Mouse (Mus musculus) heart, adult 2 months (tissue): ENCODE data around the gene Szrd1. TPM values are rescaled to one million over a fixed set of nuclear protein-coding genes. Genes with fewer than 3 reads are reported as not detected.
"Not testable (repeated sequence)": the region's sequence is repeated elsewhere in the genome, so short reads cannot be mapped to it uniquely, and the experiment has no call there.

Experiments
- DNase-seq, 2 experiments: peaks; one replicate each; pipeline ENCODE4 v3.0.0; 2021
- H3K27ac ChIP-seq: fragments of 200-600 bp; 2 replicates; pipeline ENCODE4 v1.8.1; 2022
- H3K27me3 ChIP-seq: fragments of 200-500 bp; 2 replicates; pipeline ENCODE4 v1.6.1; 2012; ENCODE audit warnings: mild to moderate bottlenecking, low read length, inconsistent platforms, mixed read lengths; ENCODE audit not compliant: control insufficient read depth, insufficient read depth
- H3K36me3 ChIP-seq: fragments of 200-500 bp; 2 replicates; pipeline ENCODE4 v1.6.1; 2012; ENCODE audit warnings: low read length, inconsistent platforms; ENCODE audit not compliant: control insufficient read depth, insufficient read depth
- H3K4me1 ChIP-seq: fragments of 200-500 bp; 2 replicates; pipeline ENCODE4 v1.6.1; 2011; ENCODE audit warnings: low read length; ENCODE audit not compliant: control insufficient read depth, insufficient read depth
- H3K4me3 ChIP-seq: fragments of 200-600 bp; 2 replicates; pipeline ENCODE4 v1.8.1; 2022
- H3K79me2 ChIP-seq: fragments of 200-500 bp; replicated peaks from 2 replicates; pipeline ENCODE4 v1.6.1; 2012; ENCODE audit warnings: mild to moderate bottlenecking, inconsistent platforms, low read length, moderate library complexity, mixed read lengths; ENCODE audit not compliant: control insufficient read depth, insufficient read depth
- H3K9ac ChIP-seq: fragments of 200-500 bp; 2 replicates; pipeline ENCODE4 v1.6.1; 2012; ENCODE audit warnings: low read depth, mild to moderate bottlenecking, control low read depth, inconsistent platforms, low read length, mixed read lengths
- CTCF ChIP-seq: fragments of 200-600 bp; IDR thresholded peaks from 2 replicates; pipeline ENCODE4 v1.8.1; 2022; ENCODE audit warnings: antibody characterized with exemption, mild to moderate bottlenecking, moderate library complexity
- EP300 ChIP-seq: fragments of 200-500 bp; IDR thresholded peaks from 2 replicates; pipeline ENCODE4 v1.6.1; 2011; ENCODE audit warnings: low read depth, low read length, control low read depth; ENCODE audit not compliant: insufficient read depth
- POLR2A ChIP-seq: fragments of 200-500 bp; IDR thresholded peaks from 2 replicates; pipeline ENCODE4 v1.6.1; 2011; ENCODE audit warnings: mild to moderate bottlenecking, low read depth, low read length, control low read depth; ENCODE audit not compliant: insufficient read depth
- WGBS: fragments of 180-500 bp; shearing (Covaris S2); methylation state at CpG from one replicate; pipeline ENCODE4 v1.1.7; 2018; 5-methylcytosine and 5-hydroxymethylcytosine counted together
- intact Hi-C: fragments of 180-260 bp; cut with DNase I; formaldehyde crosslinking; loops from one replicate; pipeline ENCODE4 v1.15.1; 2025
- polyA plus RNA-seq: library from polyadenylated mRNA; depleted of rRNA; stranded (reverse); fragments of >200 nt; gene quantifications from 2 replicates; pipeline ENCODE4 v1.2.3, GENCODE M21; 2012
- total RNA-seq, 2 experiments: library from RNA; stranded (reverse); gene quantifications; 2 replicates each; pipeline ENCODE4 v1.2.3; 2021

Szrd1 gene
- total and polyA plus RNA-seq, 3 experiments: 32.1 to 106 (median 90.0) TPM

DNA sequence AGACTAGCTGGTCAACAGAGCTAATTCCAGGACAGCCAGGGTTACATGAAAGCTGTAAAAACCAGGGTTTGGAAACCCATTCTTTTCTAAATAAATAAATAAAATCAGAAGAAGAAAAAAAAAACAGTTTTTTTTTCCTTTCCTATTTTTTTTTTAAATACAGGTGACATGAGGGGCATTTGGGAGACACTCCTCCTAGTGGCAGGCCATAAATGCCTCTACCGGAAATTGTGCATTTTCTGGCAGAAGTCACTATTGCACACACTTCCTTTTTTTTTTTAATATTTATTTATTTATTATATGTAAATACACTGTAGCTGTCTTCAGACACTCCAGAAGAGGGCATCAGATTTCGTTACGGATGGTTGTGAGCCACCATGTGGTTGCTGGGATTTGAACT lies 1.8 kb downstream of the Szrd1 start:
- H3K79me2 ChIP-seq, DNase-seq, H3K9ac ChIP-seq, H3K27me3 ChIP-seq, H3K4me3 ChIP-seq, H3K27ac ChIP-seq: not testable (repeated sequence)
- 45% methylated on average over 3 of the region's 3 CpGs for WGBS
- intact Hi-C loops: loop anchor here (2.0 to 10.0 kb wide), 3 partner anchors 59 to 657 kb away; partner anchors contain the start of genes Casp9, Dnajc16, Necap2 and Sdhb
- peak; percentile 44 for TF ChIP-seq CTCF
- H3K4me1 ChIP-seq: peaks cover 25% of the 10 kb centered on the region
- H3K36me3 ChIP-seq: peaks cover 10% of the 10 kb centered on the region

DNA sequence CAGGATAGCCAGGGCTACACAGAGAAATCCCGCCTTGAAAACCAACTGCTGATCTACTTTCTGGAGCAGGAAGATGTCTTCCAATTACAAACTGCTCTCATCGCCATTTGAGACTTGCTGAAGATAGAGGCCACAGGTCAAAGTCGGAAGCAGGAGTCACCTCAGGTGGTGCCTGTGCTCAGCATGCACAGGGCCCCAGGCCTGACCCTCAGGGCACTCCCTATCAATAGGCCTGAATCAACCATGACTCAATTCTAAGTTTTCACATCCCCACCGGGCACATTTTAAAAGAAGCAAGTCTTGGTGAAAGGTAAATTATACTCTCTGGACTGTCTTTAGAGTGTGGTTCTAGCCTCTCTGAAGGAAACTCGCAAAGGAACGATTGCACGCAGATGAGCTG lies 3.4 kb downstream of the Szrd1 start:
- peaks cover 9% of the 10 kb centered on the region for H3K79me2 ChIP-seq
- 69% methylated on average over 7 of the region's 7 CpGs for WGBS
- no peak overlapping the region for H3K9ac ChIP-seq
- no peak overlapping the region for H3K4me3 ChIP-seq
- no peak overlapping the region for H3K27ac ChIP-seq
- DNase-seq: no peak
- H3K4me1 ChIP-seq: peaks cover 36% of the 10 kb centered on the region
- peaks cover 10% of the 10 kb centered on the region for H3K36me3 ChIP-seq
- TF ChIP-seq POLR2A: no peak
- no peak for TF ChIP-seq CTCF
- no peaks in the 10 kb centered on the region for H3K27me3 ChIP-seq
- intact Hi-C loops: loop anchor here (5.0 to 10.0 kb wide), 2 partner anchors 174 to 659 kb away; partner anchors contain the start of genes Casp9, Dnajc16 and Sdhb

DNA sequence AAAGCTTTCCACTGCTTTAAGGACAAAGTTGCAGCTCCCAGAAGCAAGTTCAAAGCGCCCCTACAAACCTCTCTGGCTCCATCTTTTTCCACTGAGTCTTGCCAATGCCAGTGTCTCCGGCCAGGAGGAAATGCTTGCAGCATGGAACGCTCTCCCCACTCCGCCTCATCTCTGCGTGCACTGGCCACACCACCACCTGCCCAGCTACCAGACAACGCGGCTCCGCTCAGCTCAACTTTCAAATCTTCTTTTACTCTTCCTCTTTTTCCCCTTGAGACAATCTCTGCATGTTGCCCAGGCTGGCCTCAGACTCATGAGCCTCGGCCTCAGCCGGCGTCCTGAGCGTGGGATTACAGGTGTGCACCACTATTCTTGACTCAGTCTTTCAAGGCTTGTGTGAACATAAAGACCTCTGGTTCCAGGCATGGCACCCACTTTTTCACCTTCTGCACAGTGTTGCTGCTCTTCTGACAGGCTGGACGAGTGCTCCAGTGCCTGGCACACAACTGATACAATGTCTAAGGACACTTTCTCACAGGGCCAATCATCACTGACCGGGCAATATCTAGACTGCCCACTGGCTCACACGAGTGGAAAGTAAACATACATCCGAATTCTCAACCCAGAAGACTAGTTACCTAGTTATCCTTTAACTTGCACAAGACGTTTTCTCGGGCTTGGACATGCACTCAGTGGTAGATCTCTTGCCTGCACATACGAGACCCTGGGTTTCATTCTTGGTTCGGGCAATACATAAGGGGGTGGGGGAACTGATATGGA lies 4.6 kb downstream of the Szrd1 start:
- H3K27me3 ChIP-seq: no peaks in the 10 kb centered on the region
- intact Hi-C loops: loop anchor here (5.0 to 10.0 kb wide), 2 partner anchors 173 to 660 kb away; partner anchors contain the start of genes Casp9, Dnajc16 and Sdhb
- 36% methylated on average over 20 of the region's 20 CpGs for WGBS
- H3K79me2 ChIP-seq: peaks cover 9% of the 10 kb centered on the region
- TF ChIP-seq EP300 (no peak), CTCF (no peak), POLR2A (no peak)
- H3K4me1 ChIP-seq: peaks cover 42% of the 10 kb centered on the region
- peak; percentile 60 to 71 for DNase-seq
- peak overlapping the region; percentile 57 for H3K27ac ChIP-seq
- H3K9ac ChIP-seq: no peak overlapping the region
- H3K36me3 ChIP-seq: peaks cover 10% of the 10 kb centered on the region
- peak overlapping the region; percentile 15; the same call in 1 of the 2 replicates for H3K4me3 ChIP-seq

DNA sequence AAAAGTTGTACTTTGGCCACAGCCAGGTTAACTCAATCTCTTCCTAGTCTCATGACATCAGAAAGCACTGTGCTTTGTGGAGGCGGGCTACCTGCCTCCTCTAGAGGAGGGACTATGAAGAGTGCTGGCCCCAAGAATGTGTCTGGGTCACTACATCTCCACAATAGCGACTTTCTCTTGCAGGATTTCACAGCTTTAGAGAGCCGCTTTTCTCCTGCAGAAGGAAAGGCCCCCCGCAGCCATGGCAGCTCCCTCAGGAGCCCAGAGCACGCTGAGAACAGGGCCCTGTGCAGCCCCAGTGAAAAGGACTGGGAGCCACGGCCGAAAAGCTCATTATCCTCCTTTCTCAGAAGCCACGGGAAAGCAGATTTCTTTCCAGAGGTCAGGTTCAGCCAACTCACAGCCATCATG lies 5.5 kb downstream of the Szrd1 start:
- Histone ChIP-seq H3K9ac (peak overlapping the region; percentile 36), H3K27me3 (no peaks in the 10 kb centered on the region), H3K4me1 (peaks cover 42% of the 10 kb centered on the region), H3K27ac (peak overlapping the region; percentile 57), H3K36me3 (peaks cover 10% of the 10 kb centered on the region), H3K4me3 (peak overlapping the region; percentile 15), H3K79me2 (peaks cover 11% of the 10 kb centered on the region)
- TF ChIP-seq POLR2A (no peak), EP300 (no peak), CTCF (no peak)
- intact Hi-C loops: loop anchor here (10.0 kb wide), 1 partner anchor 661 kb away; the partner anchor contains the start of genes Casp9 and Dnajc16
- 40% methylated on average over 8 of the region's 8 CpGs for WGBS
- no peak for DNase-seq

DNA sequence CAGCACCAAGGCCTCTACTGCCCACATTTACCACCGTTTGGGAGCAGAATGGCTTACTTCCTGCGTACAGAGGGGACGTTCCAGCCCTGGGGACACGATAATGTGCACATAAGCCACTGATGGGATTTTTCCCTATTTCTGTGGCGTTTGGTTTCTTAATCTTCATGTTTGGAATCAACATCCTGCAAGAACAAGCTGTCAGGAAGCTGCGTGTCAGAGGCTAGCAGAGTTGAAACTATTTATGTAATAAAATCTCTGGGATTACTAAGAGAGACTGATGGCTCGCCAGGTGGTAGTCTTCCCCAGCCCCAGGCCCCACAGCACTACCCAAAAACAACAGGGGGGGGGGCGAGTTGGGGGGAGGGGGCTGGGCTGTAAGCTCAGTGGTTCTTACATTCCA lies 6.3 kb downstream of the Szrd1 start:
- TF ChIP-seq EP300 (no peak), POLR2A (no peak), CTCF (no peak)
- Histone ChIP-seq H3K79me2 (peaks cover 9% of the 10 kb centered on the region), H3K9ac (no peak overlapping the region), H3K27ac (peak overlapping the region; percentile 17; the same call in 1 of the 2 replicates), H3K4me3 (no peak overlapping the region), H3K27me3 (no peaks in the 10 kb centered on the region), H3K4me1 (peaks cover 42% of the 10 kb centered on the region), H3K36me3 (peaks cover 10% of the 10 kb centered on the region)
- DNase-seq: no peak
- intact Hi-C loops: loop anchor here (10.0 kb wide), 1 partner anchor 662 kb away; the partner anchor contains the start of genes Casp9 and Dnajc16
- WGBS: 24% methylated on average over 8 of the region's 8 CpGs

DNA sequence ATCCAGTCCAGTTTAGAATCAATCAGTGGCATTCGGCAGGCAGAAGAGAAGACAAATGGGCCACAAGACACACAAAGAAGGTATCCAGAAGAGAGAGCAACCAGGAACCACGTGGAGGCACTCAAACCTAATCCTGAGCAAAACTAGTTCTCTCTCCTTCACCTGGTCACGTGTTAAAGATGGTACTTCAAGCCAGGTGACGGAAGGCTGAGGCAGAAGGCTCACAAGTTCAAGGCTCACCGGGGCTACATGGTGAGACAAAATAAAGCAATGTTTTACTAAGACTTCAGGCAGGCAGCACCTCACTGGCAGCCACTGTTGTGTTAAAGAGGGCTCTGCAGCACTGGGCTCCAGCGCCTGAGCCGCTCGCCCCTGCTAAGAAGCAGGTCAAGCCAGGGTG lies 7.4 kb downstream of the Szrd1 start:
- no peaks in the 10 kb centered on the region for H3K27me3 ChIP-seq
- H3K27ac ChIP-seq: no peak overlapping the region
- no peak for DNase-seq
- H3K4me1 ChIP-seq: peaks cover 39% of the 10 kb centered on the region
- WGBS: 73% methylated on average over 8 of the region's 8 CpGs
- H3K36me3 ChIP-seq: peaks cover 8% of the 10 kb centered on the region
- intact Hi-C loops: loop anchor here (10.0 kb wide), 1 partner anchor 663 kb away; the partner anchor contains the start of genes Casp9 and Dnajc16
- no peak overlapping the region for H3K4me3 ChIP-seq
- H3K9ac ChIP-seq: no peak overlapping the region
- H3K79me2 ChIP-seq: peaks cover 6% of the 10 kb centered on the region
- TF ChIP-seq POLR2A (no peak), CTCF (no peak), EP300 (no peak)
